Mouse (Mus musculus) cerebellum, adult 8-10 months (tissue): ENCODE measurements at regions not wholly inside any gene's neighbourhood (a gene's known extent, or its start where the extent isn't known, plus 50 kb on each side); places are given as distances from the start of the nearest gene placed in this dataset.
A peak's percentile ranks its signal among the peaks of the same experiment; 100 is the strongest.

Experiments used
- DNase-seq: peaks from one replicate; pipeline ENCODE4 v3.0.0; 2022

GRCm38 (mm10) chr6:127252000-127252721 lies 100.2 kb upstream of the Ccnd2 start:
- DNase-seq, result no peak

- no peak for DNase-seq
Measured at GRCm38 (mm10) chr6:127253935-127254334, 101.9 kb upstream of the Ccnd2 start.

- DNase-seq, result no peak
Measured at GRCm38 (mm10) chr6:127263903-127264680, 112.1 kb upstream of the Ccnd2 start.

- no peak for DNase-seq
Measured at GRCm38 (mm10) chr6:127265063-127265775, 113.2 kb upstream of the Ccnd2 start.

- DNase-seq, result peak; percentile 9
Measured at GRCm38 (mm10) chr6:127265901-127266812, 114.2 kb upstream of the Ccnd2 start.

GRCm38 (mm10) chr6:127266813-127267165 lies 114.8 kb upstream of the Ccnd2 start:
- no peak for DNase-seq

- no peak for DNase-seq
Measured at GRCm38 (mm10) chr6:127269021-127269420, 117.0 kb upstream of the Ccnd2 start.

- DNase-seq, result no peak
Measured at GRCm38 (mm10) chr6:127269525-127270044, 117.6 kb upstream of the Ccnd2 start.

GRCm38 (mm10) chr6:127270774-127271173 lies 118.8 kb upstream of the Ccnd2 start:
- no peak for DNase-seq

GRCm38 (mm10) chr6:127271418-127271817 lies 119.4 kb upstream of the Ccnd2 start:
- no peak for DNase-seq

- no peak for DNase-seq
Measured at GRCm38 (mm10) chr6:127272630-127273029, 120.6 kb upstream of the Ccnd2 start.

- no peak for DNase-seq
Measured at GRCm38 (mm10) chr6:127274732-127275429, 122.9 kb upstream of the Ccnd2 start.

GRCm38 (mm10) chr6:127275430-127275784 lies 123.4 kb upstream of the Ccnd2 start:
- no peak for DNase-seq

- DNase-seq, result no peak
Measured at GRCm38 (mm10) chr6:127276362-127276761, 124.4 kb upstream of the Ccnd2 start.

GRCm38 (mm10) chr6:127278402-127278801 lies 126.4 kb upstream of the Ccnd2 start:
- no peak for DNase-seq

- DNase-seq, result no peak
Measured at GRCm38 (mm10) chr6:127284226-127284625, 132.2 kb upstream of the Ccnd2 start.

GRCm38 (mm10) chr6:127286681-127287476 lies 134.9 kb upstream of the Ccnd2 start:
- DNase-seq, result no peak

GRCm38 (mm10) chr6:127288946-127289345 lies 137.0 kb upstream of the Ccnd2 start:
- no peak for DNase-seq

- DNase-seq, result no peak
Measured at GRCm38 (mm10) chr6:127291937-127292336, 139.9 kb upstream of the Ccnd2 start.

- no peak for DNase-seq
Measured at GRCm38 (mm10) chr6:127293829-127294228, 141.8 kb upstream of the Ccnd2 start.

GRCm38 (mm10) chr6:127298105-127298504 lies 146.1 kb upstream of the Ccnd2 start:
- no peak for DNase-seq
